Mouse (Mus musculus): ENCODE results near the gene Tnxb.

Gene Tnxb

GRCm38 (mm10) chr17:34659181-34659896, 11.0 kb upstream of the Tnxb start:
- no peak for DNase-seq (ENCODE audit: low read depth, low spot score)

- no peak for DNase-seq (ENCODE audit: low read depth, low spot score)
These were observed 10.5 kb upstream of the Tnxb start for GRCm38 (mm10) chr17:34659897-34660214.

GRCm38 (mm10) chr17:34660259-34660820, 10.0 kb upstream of the Tnxb start:
- no peak for DNase-seq (ENCODE audit: low read depth, low spot score)

GRCm38 (mm10) chr17:34661121-34661591, 9.2 kb upstream of the Tnxb start:
- no peak for DNase-seq (ENCODE audit: low read depth, low spot score)

GRCm38 (mm10) chr17:34662468-34662867, 7.9 kb upstream of the Tnxb start:
- DNase-seq (ENCODE audit: low read depth, low spot score), result no peak

DNA sequence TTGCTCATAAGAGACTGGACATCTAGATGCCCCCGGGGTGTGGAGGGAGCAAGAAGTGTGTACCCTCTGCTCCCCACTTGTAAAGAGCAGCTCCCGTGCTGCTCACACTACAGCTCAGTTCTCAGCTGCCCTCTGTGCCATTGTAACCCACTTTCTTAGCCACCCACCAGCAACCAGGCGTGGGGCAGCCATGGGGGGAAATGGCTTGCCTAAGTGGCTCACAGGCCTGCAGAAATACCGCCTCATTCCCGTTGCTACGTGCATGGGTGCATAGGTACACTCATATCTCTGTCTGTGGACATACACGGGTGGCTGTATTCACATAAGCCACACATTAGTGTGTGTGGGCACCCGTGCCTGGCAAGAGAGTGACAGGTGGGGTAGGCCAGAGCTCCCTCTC, 7.4 kb upstream of the Tnxb start:
- no peak for DNase-seq (ENCODE audit: low read depth, low spot score)

DNA sequence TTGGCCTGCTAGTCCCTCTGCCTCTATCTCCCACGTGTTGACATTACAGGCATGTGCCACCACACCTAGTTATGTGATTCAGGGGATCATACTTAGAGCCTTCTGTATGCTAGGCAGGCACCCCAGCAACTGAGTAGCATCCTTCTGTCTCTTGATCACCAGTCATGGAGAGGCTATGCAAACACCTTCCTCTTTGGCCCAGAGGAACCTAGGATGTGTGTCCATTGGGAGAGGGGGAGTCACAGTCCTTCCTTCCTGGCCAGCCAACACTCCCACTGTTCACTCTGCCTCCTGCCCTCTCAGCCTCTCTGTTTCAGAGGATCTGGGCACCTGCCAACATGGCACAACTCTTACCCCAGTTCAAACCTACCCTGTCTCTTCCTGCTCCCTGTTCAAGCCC, 6.8 kb upstream of the Tnxb start:
- DNase-seq (ENCODE audit: low read depth, low spot score), result no peak

DNA sequence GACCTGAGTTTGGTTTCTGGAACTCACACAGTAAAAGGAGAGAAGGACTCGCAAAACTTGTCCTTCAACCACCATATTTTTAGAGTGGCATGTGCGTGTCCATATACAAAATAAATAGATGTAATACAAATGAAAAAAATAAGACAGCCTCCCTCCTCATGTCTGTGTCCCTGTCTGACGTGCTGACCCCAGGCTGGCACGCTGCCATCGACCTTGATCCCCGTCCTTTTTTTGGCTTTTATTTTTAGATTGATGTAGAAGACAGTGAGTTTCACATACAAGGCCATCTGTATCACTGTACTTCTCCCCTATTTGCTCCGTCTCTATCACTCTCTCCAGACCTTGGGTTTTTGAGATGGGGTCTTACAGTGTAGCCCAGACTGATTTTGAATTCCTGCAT, 5.9 kb upstream of the Tnxb start:
- no peak for DNase-seq (ENCODE audit: low read depth, low spot score)

DNA sequence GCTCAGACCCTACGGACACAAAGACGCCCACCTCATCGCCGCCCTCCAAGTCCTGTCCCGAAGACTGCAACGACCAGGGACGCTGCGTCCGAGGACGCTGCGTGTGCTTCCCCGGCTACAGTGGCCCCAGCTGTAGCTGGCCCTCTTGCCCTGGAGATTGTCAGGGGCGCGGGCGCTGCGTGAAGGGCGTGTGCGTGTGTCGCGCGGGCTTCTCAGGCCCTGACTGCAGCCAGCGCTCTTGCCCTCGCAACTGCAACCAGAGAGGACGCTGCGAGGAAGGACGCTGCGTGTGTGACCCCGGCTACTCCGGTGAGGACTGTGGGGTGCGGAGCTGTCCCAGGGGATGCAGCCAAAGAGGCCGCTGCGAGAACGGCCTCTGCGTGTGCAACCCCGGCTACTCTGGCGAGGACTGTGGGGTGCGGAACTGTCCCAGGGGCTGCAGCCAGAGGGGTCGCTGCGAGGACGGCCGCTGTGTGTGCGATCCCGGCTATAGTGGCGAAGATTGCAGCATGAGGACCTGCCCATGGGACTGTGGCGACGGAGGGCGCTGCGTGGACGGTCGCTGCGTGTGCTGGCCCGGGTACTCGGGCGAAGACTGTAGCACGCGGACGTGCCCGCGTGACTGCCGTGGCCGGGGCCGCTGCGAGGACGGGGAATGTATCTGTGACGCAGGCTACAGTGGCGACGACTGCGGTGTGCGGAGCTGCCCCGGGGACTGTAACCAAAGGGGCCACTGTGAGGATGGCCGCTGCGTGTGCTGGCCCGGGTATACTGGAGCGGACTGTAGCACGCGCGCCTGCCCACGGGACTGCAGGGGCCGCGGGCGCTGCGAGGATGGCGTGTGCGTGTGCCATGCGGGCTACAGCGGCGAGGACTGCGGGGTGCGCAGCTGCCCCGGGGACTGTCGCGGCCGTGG, 1.1 kb downstream of the Tnxb start:
- DNase-seq (ENCODE audit: low read depth, low spot score), result no peak

GRCm38 (mm10) chr17:34672246-34672792, 2.0 kb downstream of the Tnxb start:
- no peak for DNase-seq (ENCODE audit: low read depth, low spot score)

DNA sequence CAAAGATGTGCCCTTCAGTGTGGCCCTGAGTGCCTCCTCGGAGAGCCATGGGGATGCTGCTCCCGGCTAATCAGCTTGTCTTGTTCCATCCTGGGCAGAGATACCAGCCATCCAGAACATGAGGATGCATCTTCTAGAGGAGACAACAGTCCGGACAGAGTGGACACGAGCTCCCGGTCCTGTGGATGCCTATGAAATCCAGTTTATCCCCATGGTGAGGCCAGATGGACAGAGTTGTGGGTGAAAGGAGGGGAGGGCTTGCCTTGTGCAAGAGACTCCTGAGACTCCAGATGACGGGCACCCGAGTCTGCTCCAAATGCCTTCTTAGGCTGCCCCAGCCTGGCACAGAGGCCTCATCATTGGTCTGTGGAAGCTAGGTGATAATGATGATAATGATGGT, 2.8 kb downstream of the Tnxb start:
- no peak for DNase-seq (ENCODE audit: low read depth, low spot score)

GRCm38 (mm10) chr17:34674524-34675204, 4.3 kb downstream of the Tnxb start:
- DNase-seq (ENCODE audit: low read depth, low spot score), result no peak

DNA sequence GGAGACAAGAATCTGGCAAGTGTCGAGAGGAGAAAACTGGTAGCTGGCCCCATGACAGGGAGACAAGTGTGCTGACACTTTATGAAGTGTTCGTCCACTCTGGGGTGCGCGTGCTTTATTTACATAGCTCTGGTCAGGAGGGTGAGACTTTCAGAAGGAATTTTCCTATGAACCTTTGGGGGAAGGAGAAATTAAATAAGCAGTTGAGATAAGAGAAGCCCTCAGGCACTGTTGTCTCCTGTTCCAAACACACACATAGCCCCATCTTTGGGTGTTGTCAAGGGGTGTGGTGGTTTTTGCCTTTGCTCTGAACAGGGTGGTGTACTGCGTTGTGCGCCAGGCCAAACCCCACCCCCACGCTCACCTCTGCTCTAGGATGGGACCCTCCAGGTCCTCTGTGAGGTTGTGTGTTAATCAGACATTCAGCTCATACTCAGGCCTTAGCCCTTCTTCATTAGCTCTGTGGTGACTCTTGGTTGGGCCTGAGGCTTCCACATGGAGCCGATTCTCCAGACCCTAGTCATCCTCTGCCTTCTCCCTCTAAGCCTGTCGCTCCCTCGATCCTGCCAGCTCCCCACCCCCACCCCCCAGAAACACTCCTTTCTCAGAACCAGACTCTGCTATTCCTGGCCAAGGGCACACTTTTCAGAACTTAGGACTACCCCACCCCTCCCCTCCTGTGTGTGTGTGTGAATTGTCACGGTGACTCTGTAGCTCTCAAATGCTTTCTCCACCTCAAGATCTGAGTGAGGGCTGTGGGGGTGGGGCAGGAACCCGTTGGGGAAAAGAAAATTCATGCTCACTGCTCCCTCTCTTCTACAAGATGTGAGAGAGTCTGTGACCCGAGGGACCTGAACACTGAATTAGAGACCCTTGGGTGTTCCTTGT, 5.1 kb downstream of the Tnxb start:
- no peak for DNase-seq (ENCODE audit: low read depth, low spot score)

DNA sequence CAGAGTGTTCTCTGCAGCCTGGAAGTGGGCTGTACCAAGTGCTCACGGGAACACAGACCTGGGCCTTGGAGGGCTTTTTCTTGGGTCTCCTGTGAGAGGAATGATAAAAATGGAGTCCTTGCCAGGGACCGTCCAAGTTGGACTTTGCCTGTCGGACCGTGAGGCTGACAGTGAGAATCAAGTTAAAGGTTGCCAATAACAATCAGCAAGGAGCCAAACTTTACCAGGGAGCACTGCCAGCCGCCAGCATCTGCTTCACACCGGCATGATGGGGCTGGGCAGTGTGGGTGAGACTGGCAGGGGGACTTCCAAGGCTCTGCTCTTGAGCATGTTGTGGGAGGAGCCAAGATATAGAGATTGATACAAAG, 5.7 kb downstream of the Tnxb start:
- no peak for DNase-seq (ENCODE audit: low read depth, low spot score)

DNA sequence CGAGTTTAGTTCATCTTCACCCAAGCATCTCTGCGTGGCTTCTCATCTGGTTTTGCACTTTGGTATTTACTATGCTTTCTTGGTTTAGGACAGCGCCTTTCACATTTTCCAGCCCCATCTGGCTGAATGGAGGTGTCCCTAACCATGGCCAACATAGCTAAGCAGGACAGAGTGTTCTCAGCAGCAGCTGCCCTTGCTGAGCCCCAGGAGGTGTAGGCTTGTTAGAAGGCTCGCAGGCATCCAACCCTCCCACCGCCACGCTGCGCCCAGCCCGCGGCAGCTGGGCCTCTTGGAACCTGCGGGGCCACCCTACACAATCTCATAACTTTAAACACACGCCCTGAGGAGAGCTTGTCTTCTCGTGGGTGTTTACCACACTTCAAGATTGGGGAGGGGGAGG, 6.3 kb downstream of the Tnxb start:
- no peak for DNase-seq (ENCODE audit: low read depth, low spot score)

GRCm38 (mm10) chr17:34680191-34680590, 9.9 kb downstream of the Tnxb start:
- no peak for DNase-seq (ENCODE audit: low read depth, low spot score)

DNA sequence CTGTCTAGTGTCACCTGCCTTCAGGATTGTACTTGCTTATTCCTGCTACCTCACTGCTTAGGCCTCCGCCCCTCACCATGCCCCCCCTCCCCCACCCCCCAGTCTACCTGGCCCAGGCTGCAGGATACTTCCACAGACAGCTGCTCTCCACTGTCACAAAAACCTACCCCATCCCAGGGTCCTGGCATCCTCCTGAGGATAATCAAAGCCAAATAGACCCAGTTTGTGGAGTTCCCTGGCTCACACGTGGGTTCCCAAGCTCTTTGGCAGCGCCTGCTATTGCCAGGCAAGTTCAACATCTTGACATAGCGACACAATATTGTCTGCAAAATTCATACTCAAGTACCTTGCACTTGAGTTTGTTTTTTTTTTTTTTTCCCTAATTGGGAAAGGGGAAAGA, 10.3 kb downstream of the Tnxb start:
- DNase-seq (ENCODE audit: low read depth, low spot score), result no peak

- DNase-seq (ENCODE audit: low read depth, low spot score), result no peak
These were observed 10.8 kb downstream of the Tnxb start for GRCm38 (mm10) chr17:34681132-34681571.

DNA sequence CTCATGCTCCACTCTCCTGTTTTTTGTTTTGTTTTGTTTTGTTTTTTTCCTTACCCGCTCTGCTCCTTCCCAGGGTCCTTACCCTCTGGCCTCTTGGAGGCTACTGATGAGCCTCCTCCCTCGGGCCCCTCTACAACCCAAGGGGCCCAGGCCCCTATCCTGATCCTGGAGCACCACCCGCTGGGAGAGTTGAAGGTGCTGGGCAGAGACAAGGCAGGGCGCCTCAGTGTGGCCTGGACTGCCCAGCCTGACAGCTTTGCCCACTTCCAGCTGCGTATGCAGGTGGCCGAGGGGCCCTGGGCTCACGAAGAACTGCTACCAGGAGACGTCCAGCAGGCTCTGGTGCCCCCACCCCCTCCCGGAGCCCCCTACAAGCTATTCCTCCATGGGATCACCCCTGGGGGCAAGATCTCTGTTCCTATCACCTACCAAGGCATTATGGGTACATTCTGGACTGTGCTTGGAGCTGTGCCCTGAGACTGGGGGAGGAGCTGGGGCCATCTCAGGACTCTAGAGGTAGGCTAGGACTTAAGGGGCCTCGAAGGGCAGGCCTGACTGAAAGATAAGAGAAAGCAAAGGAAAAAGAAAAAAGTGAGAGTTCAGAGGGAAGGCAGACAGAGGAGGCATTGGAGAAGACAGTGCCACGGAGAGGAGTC, 11.7 kb downstream of the Tnxb start:
- no peak for DNase-seq (ENCODE audit: low read depth, low spot score)

DNA sequence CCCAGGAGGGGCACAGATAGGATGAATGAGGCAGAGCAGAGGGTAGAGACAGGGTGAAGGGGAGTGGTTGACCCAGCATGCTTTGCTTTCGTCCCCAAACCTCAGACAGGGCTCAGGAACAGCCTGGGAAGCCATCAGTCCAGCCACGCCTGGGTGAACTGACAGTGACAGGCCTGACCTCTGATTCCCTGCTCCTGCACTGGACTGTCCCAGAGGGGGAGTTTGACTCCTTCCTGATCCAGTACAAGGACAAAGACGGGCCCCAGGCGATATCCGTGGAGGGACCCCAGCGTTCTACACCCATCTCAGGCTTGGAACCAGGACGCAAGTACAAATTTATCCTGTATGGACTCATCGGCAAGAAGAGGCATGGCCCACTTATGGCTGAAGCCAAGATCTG, 12.8 kb downstream of the Tnxb start:
- no peak for DNase-seq (ENCODE audit: low read depth, low spot score)
